Mouse (Mus musculus) liver, embryonic 16.5 days (tissue): Measurements from ENCODE around the gene Sorbs1. TPM values are rescaled to one million over a fixed set of nuclear protein-coding genes. Genes with fewer than 3 reads are reported as not detected.

Experiments used
- ATAC-seq: fragments of 200-750 bp; cut with Nextera tagmentation; 2 replicates; pipeline ENCODE4 v1.8.0; 2017; ENCODE audit warnings: low read depth, mild to moderate bottlenecking, moderate number of reproducible peaks, moderate library complexity
- H3K27ac ChIP-seq: fragments of 300-500 bp; sonication (generic); 2 replicates; pipeline ENCODE4 v1.5.1; 2014; ENCODE audit warnings: mild to moderate bottlenecking, low read length
- H3K27me3 ChIP-seq: fragments of 300-500 bp; sonication (generic); 2 replicates; pipeline ENCODE4 v1.6.1; 2014; ENCODE audit warnings: low read depth, low read length, mixed read lengths; ENCODE audit not compliant: control insufficient read depth, insufficient read depth
- H3K36me3 ChIP-seq: fragments of 300-500 bp; sonication (generic); 2 replicates; pipeline ENCODE4 v1.6.1; 2014; ENCODE audit warnings: mild to moderate bottlenecking; ENCODE audit not compliant: control insufficient read depth, insufficient read depth
- H3K4me1 ChIP-seq: fragments of 300-500 bp; sonication (generic); 2 replicates; pipeline ENCODE4 v1.6.1; 2014; ENCODE audit warnings: low read depth, low read length, mixed read lengths; ENCODE audit not compliant: control insufficient read depth
- H3K4me2 ChIP-seq: fragments of 300-500 bp; sonication (generic); 2 replicates; pipeline ENCODE4 v1.6.1; 2014; ENCODE audit warnings: low read depth, low read length, mixed read lengths
- H3K4me3 ChIP-seq: fragments of 300-500 bp; sonication (generic); 2 replicates; pipeline ENCODE4 v1.5.1; 2014; ENCODE audit warnings: low read depth, mild to moderate bottlenecking, low read length
- H3K9ac ChIP-seq: fragments of 300-500 bp; sonication (generic); 2 replicates; pipeline ENCODE4 v1.6.1; 2014; ENCODE audit warnings: low read depth, low read length
- H3K9me3 ChIP-seq: fragments of 300-500 bp; sonication (generic); replicated peaks from 2 replicates; pipeline ENCODE4 v1.6.1; 2016; ENCODE audit warnings: low read length; ENCODE audit not compliant: control insufficient read depth
- WGBS: fragments of 180-500 bp; shearing (Covaris S2); extraction: QIAGEN DNeasy Blood & Tissue Kit; methylation state at CpG from one replicate; pipeline ENCODE4 v1.1.7; 2014; ENCODE audit not compliant: insufficient replicate concordance; 5-methylcytosine and 5-hydroxymethylcytosine counted together
- polyA plus RNA-seq: library from polyadenylated mRNA; unstranded; fragments of >200 nt; fragmentation: Nextera tagmentation; extraction: Ambion mirVana; gene quantifications from 2 replicates; pipeline ENCODE4 v1.2.1, GENCODE M21; 2015

The Sorbs1 gene
- polyA plus RNA-seq, 1 experiment from 2014 or later = 39.6 TPM

DNA sequence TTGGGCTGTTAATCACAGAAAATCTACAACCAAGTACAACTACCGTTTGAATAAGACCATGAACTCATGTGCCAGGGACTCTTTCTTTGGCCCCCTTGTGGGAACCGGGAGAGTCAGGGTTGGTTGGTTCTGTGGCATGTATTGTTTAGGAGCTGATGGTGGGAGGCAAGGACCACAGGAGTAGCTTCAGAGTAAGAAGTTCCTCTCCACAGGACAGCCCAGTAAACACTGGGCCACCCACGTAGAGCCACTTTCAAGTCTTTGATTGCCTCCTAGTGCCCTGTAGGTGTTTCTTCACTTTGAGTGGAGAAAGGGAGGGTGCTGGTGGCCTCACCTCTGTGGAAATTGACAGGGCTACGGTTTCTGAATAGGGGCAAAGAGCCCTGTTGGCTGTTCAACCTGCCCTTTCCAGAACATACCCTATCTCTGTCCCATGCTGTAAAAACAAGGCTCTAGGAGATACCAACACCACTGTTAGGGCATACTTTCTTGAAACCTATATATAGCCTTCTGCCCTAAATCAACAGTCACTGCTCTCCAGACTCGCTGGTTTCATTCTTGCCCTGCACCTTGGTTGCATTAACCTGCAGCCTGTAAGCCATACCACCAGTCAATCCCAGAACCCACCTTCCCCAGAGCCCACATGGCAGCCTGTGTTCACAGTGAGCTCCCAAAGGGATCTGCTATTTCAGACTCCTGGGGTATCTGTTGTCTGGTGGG, 35.4 kb upstream of the Sorbs1 start:
- H3K9me3 ChIP-seq = no peaks in the 10 kb centered on the region
- no peak overlapping the region for H3K27ac ChIP-seq
- peaks cover 14% of the 10 kb centered on the region for H3K36me3 ChIP-seq
- H3K9ac ChIP-seq = no peak overlapping the region
- H3K27me3 ChIP-seq = no peaks in the 10 kb centered on the region
- peaks cover 20% of the 10 kb centered on the region for H3K4me1 ChIP-seq
- no peak for ATAC-seq
- H3K4me2 ChIP-seq = no peak overlapping the region
- 39% methylated on average over 5 of the region's 5 CpGs for WGBS
- no peak overlapping the region for H3K4me3 ChIP-seq

DNA sequence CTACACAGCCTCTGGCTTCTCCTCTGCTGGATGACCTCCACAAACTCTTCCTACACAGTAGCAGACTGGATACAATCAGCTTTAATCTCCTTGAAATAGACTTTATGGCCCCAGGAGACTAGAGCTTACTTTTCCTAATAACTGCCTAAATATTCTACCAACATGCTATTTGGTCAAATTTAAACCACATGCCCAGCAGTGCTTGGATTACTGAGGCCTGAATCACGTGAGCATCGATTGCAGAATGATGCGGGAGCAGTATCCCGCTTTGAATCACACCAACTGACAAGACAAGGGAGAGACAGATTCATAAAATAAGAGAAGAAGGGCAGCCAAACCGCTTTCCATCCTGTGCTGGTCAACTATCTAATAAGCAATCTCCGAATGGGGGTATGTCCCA, 34.8 kb upstream of the Sorbs1 start:
- no peak for ATAC-seq

DNA sequence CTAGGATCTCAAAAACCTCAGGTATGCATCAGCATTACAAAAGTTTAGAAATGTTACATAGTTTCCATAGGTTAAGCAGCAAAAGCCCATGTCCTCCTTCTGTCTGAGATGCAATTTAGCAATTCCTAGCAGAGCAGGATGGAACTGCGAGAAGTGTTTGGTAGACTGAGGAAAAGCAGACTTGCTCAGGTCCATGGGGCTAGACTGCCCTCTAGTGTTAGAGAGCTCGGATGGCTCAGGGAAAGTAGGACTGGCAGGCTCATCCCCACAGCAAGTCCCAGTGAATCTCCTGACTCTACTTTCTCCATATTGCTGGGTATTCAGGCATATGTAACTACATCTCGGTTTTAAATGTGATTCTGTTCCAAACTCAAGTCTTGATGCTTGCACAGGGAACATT, 31.3 kb upstream of the Sorbs1 start:
- Histone ChIP-seq H3K4me3 (no peak overlapping the region), H3K4me1 (peaks cover 3% of the 10 kb centered on the region), H3K27ac (no peak overlapping the region), H3K9me3 (no peaks in the 10 kb centered on the region), H3K9ac (no peak overlapping the region), H3K4me2 (no peak overlapping the region), H3K36me3 (no peaks in the 10 kb centered on the region), H3K27me3 (no peaks in the 10 kb centered on the region)
- ATAC-seq = peak; percentile 43
- WGBS = 4% methylated on average over 3 of the region's 3 CpGs

More for the DNA sequence above, 34.8 kb upstream of the Sorbs1 start:
- Histone ChIP-seq H3K27ac (no peak overlapping the region), H3K4me3 (no peak overlapping the region), H3K36me3 (peaks cover 11% of the 10 kb centered on the region), H3K4me1 (peaks cover 14% of the 10 kb centered on the region), H3K27me3 (no peaks in the 10 kb centered on the region), H3K9ac (no peak overlapping the region), H3K9me3 (no peaks in the 10 kb centered on the region), H3K4me2 (no peak overlapping the region)
- 86% methylated on average over 6 of the region's 6 CpGs for WGBS

DNA sequence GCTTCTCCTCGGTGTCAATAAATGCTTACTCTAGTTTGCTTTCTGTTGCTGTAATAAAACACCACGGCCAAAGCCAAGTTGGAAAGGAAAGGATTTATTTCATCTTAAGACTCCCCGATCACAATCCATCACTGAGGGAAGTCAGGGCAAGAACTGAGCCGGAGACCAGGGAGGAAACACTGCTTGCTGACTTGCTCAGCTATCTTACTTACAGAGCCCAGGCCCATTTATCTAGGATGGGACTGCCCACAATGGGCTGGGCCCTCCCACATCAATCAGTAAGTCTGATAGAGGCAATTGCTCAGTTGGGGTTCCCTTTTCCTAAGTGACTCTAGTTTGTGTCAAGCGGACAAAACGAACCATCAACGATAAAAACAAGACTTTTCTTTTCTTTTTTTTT, 29.2 kb upstream of the Sorbs1 start:
- no peaks in the 10 kb centered on the region for H3K27me3 ChIP-seq
- H3K36me3 ChIP-seq = no peaks in the 10 kb centered on the region

DNA sequence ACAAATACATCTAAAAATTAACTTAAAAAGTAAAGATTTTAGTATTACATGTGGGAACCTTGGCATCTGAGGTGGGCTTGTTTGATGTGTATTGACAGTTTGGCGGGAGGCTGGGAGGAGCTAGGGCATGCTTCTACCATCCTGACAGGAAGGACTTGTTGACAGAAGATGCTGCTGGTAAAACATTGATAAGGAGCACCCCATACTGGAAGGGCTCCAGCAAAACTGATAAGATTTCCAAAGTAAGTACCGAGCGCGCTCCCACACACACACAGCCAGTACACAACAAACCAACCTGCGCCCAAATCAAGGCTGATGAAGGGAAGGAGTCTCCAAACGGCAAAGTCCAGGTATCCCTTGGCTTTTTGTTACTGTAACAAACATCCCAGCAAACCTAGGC, 22.9 kb upstream of the Sorbs1 start:
- H3K9ac ChIP-seq = peak overlapping the region; percentile 38; the same call in 1 of the 2 replicates
- H3K4me1 ChIP-seq = peaks cover 22% of the 10 kb centered on the region
- H3K27ac ChIP-seq = peak overlapping the region; percentile 86
- peak; percentile 99 for ATAC-seq
- H3K4me2 ChIP-seq = peak overlapping the region; percentile 52
- WGBS = 11% methylated on average over 6 of the region's 6 CpGs
- H3K36me3 ChIP-seq = no peaks in the 10 kb centered on the region
- no peaks in the 10 kb centered on the region for H3K27me3 ChIP-seq
- H3K9me3 ChIP-seq = no peaks in the 10 kb centered on the region
- peak overlapping the region; percentile 23; the same call in 1 of the 2 replicates for H3K4me3 ChIP-seq

More for the DNA sequence above, 29.2 kb upstream of the Sorbs1 start:
- WGBS = 56% methylated on average over 7 of the region's 7 CpGs
- H3K9me3 ChIP-seq = no peaks in the 10 kb centered on the region
- ATAC-seq = peak; percentile 59
- H3K4me3 ChIP-seq = no peak overlapping the region
- no peak overlapping the region for H3K27ac ChIP-seq
- no peak overlapping the region for H3K9ac ChIP-seq
- peaks cover 3% of the 10 kb centered on the region for H3K4me1 ChIP-seq
- no peak overlapping the region for H3K4me2 ChIP-seq

DNA sequence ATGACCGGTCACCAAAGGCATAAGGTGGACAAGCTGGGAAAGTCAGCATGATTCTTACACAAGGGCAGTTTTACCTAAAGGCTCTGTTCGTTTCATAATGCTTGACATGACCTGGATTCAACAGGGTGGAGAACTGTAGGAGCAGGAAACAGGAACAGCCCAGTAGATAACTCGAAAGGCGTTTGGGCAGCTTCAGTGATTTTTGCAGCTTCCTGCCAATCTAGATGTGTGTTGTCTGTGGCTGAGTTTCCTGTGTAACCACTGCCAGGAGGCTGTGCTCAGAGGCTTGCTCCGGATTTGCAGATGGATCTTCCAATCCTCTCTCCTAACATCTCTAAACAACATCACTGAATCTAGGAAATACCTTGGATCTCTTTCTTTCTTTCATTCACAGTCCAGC, 18.9 kb upstream of the Sorbs1 start:
- ATAC-seq = no peak
- Histone ChIP-seq H3K27ac (no peak overlapping the region), H3K9me3 (no peaks in the 10 kb centered on the region), H3K36me3 (no peaks in the 10 kb centered on the region), H3K27me3 (no peaks in the 10 kb centered on the region), H3K9ac (no peak overlapping the region), H3K4me3 (no peak overlapping the region), H3K4me2 (no peak overlapping the region), H3K4me1 (peaks cover 21% of the 10 kb centered on the region)
- WGBS = 34% methylated on average over 5 of the region's 5 CpGs

DNA sequence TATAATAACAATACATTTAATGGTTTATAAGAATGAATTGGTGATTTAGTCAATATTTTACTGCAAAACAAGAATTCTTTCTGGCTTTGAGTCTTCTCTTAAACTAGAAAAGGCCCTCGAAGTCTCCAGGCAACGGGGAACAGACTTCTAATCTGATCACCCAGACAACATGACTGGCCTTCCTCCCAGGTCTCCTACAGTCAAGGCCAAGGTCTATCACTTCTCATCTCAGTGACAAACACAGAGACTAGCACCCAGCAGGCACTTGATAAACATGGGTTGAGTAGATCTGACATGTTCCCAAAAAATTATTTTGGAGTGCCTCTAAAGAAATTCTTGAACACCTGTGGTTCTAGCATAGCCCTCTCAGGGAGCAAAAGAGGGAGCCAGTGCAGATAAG, 16.7 kb upstream of the Sorbs1 start:
- H3K36me3 ChIP-seq = no peaks in the 10 kb centered on the region
- no peak overlapping the region for H3K4me3 ChIP-seq
- WGBS = 28% methylated on average over 2 of the region's 2 CpGs
- H3K9ac ChIP-seq = no peak overlapping the region
- no peak overlapping the region for H3K4me2 ChIP-seq
- no peak overlapping the region for H3K27ac ChIP-seq
- H3K9me3 ChIP-seq = no peaks in the 10 kb centered on the region
- no peaks in the 10 kb centered on the region for H3K4me1 ChIP-seq
- no peak for ATAC-seq
- no peaks in the 10 kb centered on the region for H3K27me3 ChIP-seq

DNA sequence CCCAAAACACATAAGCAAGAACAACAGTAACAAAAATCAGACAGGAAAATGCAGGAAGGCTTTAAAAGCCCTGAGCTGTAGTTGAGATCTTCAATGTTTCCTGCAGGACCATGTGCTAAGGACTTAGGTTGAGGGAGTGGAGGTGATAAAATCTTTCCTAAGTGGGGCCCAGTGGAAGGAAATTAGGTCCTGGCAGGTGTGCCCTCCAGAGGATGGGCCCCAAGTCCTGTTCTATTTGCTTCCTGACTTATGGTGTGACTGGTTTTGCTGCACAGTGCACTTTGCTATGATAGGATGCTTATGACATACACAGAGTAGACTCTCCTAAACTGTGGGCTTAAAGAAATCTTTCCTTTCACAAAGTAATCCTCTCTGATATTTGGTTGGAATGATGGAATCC, 14.7 kb upstream of the Sorbs1 start:
- H3K4me1 ChIP-seq = no peaks in the 10 kb centered on the region
- H3K9me3 ChIP-seq = no peaks in the 10 kb centered on the region
- H3K4me3 ChIP-seq = no peak overlapping the region
- H3K9ac ChIP-seq = no peak overlapping the region
- H3K4me2 ChIP-seq = no peak overlapping the region
- no peak for ATAC-seq
- no peaks in the 10 kb centered on the region for H3K36me3 ChIP-seq
- no peaks in the 10 kb centered on the region; the same call in 1 of the 2 replicates for H3K27me3 ChIP-seq
- H3K27ac ChIP-seq = no peak overlapping the region

DNA sequence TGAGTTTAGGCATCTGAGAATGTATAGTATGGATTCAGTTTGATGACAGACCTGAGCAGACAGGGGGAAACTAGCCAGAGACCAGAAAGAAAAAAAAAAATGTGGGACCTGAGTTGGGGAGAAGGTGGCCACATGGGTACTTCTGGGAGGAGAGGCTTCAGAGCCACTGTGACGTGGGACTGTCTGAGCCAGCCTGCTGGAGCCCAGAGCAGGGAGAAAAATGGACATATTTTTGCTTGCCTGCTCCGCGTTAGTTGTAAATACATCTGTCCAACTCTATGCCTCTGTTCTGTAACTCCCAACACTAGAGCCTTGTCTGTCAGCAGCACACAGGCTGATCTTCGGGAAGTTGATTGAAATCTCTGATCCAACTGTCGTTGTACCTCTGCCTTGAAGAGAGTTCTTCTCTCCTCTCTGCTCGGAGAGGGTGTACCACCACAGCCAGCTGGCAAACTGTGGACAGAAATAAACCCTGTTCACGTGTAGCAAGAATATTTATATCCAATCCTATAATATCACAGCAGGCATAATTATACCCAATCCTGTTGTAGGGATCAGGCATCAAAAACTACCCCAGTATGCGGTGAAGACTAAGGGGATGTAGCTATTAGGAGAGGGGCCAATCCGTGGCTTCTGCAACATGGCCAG, 12.9 kb upstream of the Sorbs1 start:
- Histone ChIP-seq H3K36me3 (no peaks in the 10 kb centered on the region), H3K4me2 (no peak overlapping the region), H3K4me3 (no peak overlapping the region), H3K4me1 (no peaks in the 10 kb centered on the region), H3K27me3 (no peaks in the 10 kb centered on the region; the same call in 1 of the 2 replicates), H3K9ac (no peak overlapping the region), H3K27ac (no peak overlapping the region), H3K9me3 (no peaks in the 10 kb centered on the region)
- ATAC-seq = no peak
- 64% methylated on average over 9 of the region's 9 CpGs for WGBS
